Mouse (Mus musculus) midbrain, embryonic 14.5 days (tissue): Measurements from ENCODE around the gene Rcc2. TPM values are rescaled to one million over a fixed set of nuclear protein-coding genes. Genes with fewer than 3 reads are reported as not detected.

Experiments
- ATAC-seq: fragments of 200-750 bp; cut with Nextera tagmentation; 2 replicates; pipeline ENCODE4 v1.8.0; 2017; ENCODE audit warnings: moderate number of reproducible peaks, moderate library complexity; ENCODE audit not compliant: low FRiP score, low TSS enrichment
- DNase-seq: peaks from one replicate; pipeline ENCODE4 v3.0.0-alpha.2; 2015
- H3K27ac ChIP-seq: fragments of 300-500 bp; sonication (generic); replicated peaks from 2 replicates; pipeline ENCODE4 v1.5.1; 2014; ENCODE audit warnings: mild to moderate bottlenecking, low read depth, low read length, moderate library complexity
- H3K27me3 ChIP-seq: fragments of 300-500 bp; sonication (generic); 2 replicates; pipeline ENCODE4 v1.6.1; 2014; ENCODE audit warnings: low read length, control low read depth, mixed read lengths; ENCODE audit not compliant: control insufficient read depth, insufficient read depth
- H3K36me3 ChIP-seq: fragments of 300-500 bp; sonication (generic); 2 replicates; pipeline ENCODE4 v1.6.1; 2014; ENCODE audit warnings: low read length, control low read depth; ENCODE audit not compliant: control insufficient read depth, insufficient read depth
- H3K4me1 ChIP-seq: fragments of 300-500 bp; sonication (generic); 2 replicates; pipeline ENCODE4 v1.6.1; 2014; ENCODE audit warnings: mild to moderate bottlenecking, antibody characterized with exemption, low read length, control low read depth; ENCODE audit not compliant: control insufficient read depth, insufficient read depth
- H3K4me2 ChIP-seq: fragments of 300-500 bp; sonication (generic); 2 replicates; pipeline ENCODE4 v1.6.1; 2014; ENCODE audit warnings: mild to moderate bottlenecking, low read length, moderate library complexity
- H3K4me3 ChIP-seq: fragments of 300-500 bp; sonication (generic); replicated peaks from 2 replicates; pipeline ENCODE4 v1.5.1; 2014; ENCODE audit warnings: low read depth, low read length
- H3K9ac ChIP-seq: fragments of 300-500 bp; sonication (generic); replicated peaks from 2 replicates; pipeline ENCODE4 v1.6.1; 2014; ENCODE audit warnings: mild to moderate bottlenecking, low read length, moderate library complexity
- H3K9me3 ChIP-seq: fragments of 300-500 bp; sonication (generic); 2 replicates; pipeline ENCODE4 v1.6.1; 2016; ENCODE audit warnings: low read length, control low read depth, mixed read lengths; ENCODE audit not compliant: control insufficient read depth
- WGBS: fragments of 180-500 bp; shearing (Covaris S2); extraction: QIAGEN DNeasy Blood & Tissue Kit; methylation state at CpG from one replicate; pipeline ENCODE4 v1.1.7; 2014; 5-methylcytosine and 5-hydroxymethylcytosine counted together
- polyA plus RNA-seq: library from polyadenylated mRNA; unstranded; fragments of >200 nt; fragmentation: Nextera tagmentation; extraction: Ambion mirVana; gene quantifications from 2 replicates; pipeline ENCODE4 v1.2.1, GENCODE M21; 2014

The Rcc2 gene
- polyA plus RNA-seq, 1 experiment from 2014 or later = 21.5 TPM

DNA sequence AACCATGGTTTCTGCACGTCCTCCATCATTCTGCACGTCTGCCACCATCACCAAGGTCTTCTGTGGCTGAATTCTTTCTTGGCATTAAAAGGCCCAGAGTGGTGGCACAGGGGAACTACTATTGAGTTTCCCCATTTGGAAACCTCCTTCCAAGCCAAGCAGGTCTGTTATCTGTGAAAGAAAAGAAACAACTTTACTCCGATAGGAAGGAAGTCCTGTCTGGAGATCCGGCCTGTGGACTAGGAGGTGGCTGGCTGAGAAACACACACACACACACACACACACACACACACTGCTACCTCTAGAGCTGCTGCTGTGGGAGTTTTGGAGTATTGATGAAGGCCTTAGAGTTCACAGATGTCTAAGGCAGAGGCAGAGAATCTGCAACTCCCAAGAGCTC lies 6.8 kb upstream of the Rcc2 start:
- Histone ChIP-seq H3K27ac (no peak overlapping the region), H3K4me2 (no peak overlapping the region), H3K4me3 (no peak overlapping the region), H3K27me3 (peaks cover 1% of the 10 kb centered on the region; the same call in 1 of the 2 replicates), H3K4me1 (no peaks in the 10 kb centered on the region), H3K36me3 (no peaks in the 10 kb centered on the region), H3K9ac (no peak overlapping the region), H3K9me3 (no peaks in the 10 kb centered on the region)
- DNase-seq = no peak
- 87% methylated on average over 4 of the region's 4 CpGs for WGBS
- ATAC-seq = no peak

DNA sequence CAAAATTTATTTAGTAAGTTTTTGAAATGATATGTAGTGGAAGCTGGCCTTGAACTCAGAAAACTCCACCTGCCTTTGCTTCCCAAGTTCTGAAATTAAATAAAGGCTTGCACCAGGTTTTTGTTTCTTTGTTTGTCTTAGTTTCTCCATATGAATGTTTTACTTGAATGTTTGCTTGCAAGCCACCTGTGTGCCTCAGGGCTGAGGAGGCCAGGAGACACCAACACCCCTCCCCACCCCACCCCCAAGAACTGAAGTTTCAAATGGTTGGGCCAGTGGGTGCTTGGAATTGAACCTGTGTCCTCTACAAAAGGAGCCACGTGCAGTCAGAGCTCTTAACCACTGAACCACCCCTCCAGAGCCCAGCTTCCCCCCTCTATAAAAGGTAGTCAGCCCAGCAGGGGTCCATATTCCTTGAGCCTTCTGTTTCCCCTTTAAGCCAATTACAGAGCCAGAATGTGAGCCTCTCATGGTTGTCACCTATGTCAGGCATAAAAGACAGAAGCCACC lies 5.7 kb upstream of the Rcc2 start:
- no peak overlapping the region for H3K9ac ChIP-seq
- H3K4me1 ChIP-seq = 0 out of 2 replicates have a peak, but pooled peaks cover under 1% of the 10 kb centered on the region
- H3K9me3 ChIP-seq = no peaks in the 10 kb centered on the region
- H3K36me3 ChIP-seq = no peaks in the 10 kb centered on the region
- H3K27me3 ChIP-seq = peaks cover 12% of the 10 kb centered on the region
- H3K27ac ChIP-seq = no peak overlapping the region
- H3K4me3 ChIP-seq = no peak overlapping the region
- WGBS = 13% methylated on average over 1 of the region's 1 CpGs
- no peak for ATAC-seq
- no peak overlapping the region for H3K4me2 ChIP-seq
- DNase-seq = no peak

GRCm38 (mm10) chr4:140695146-140695545 lies 5.2 kb upstream of the Rcc2 start:
- DNase-seq = no peak
- Histone ChIP-seq H3K27me3 (peaks cover 17% of the 10 kb centered on the region), H3K4me2 (no peak overlapping the region), H3K4me1 (0 out of 2 replicates have a peak, but pooled peaks cover 4% of the 10 kb centered on the region), H3K36me3 (no peaks in the 10 kb centered on the region), H3K9ac (no peak overlapping the region), H3K4me3 (no peak overlapping the region), H3K9me3 (no peaks in the 10 kb centered on the region), H3K27ac (no peak overlapping the region)
- ATAC-seq = no peak
- 61% methylated on average over 7 of the region's 7 CpGs for WGBS

- Histone ChIP-seq H3K36me3 (no peaks in the 10 kb centered on the region), H3K27me3 (peaks cover 21% of the 10 kb centered on the region), H3K4me3 (no peak overlapping the region), H3K9me3 (no peaks in the 10 kb centered on the region), H3K9ac (no peak overlapping the region), H3K4me2 (no peak overlapping the region), H3K27ac (no peak overlapping the region), H3K4me1 (peaks cover 7% of the 10 kb centered on the region; the same call in 1 of the 2 replicates)
- 87% methylated on average over 14 of the region's 14 CpGs for WGBS
- DNase-seq = no peak
- no peak for ATAC-seq
Observed at GRCm38 (mm10) chr4:140695675-140696585, 4.4 kb upstream of the Rcc2 start.

DNA sequence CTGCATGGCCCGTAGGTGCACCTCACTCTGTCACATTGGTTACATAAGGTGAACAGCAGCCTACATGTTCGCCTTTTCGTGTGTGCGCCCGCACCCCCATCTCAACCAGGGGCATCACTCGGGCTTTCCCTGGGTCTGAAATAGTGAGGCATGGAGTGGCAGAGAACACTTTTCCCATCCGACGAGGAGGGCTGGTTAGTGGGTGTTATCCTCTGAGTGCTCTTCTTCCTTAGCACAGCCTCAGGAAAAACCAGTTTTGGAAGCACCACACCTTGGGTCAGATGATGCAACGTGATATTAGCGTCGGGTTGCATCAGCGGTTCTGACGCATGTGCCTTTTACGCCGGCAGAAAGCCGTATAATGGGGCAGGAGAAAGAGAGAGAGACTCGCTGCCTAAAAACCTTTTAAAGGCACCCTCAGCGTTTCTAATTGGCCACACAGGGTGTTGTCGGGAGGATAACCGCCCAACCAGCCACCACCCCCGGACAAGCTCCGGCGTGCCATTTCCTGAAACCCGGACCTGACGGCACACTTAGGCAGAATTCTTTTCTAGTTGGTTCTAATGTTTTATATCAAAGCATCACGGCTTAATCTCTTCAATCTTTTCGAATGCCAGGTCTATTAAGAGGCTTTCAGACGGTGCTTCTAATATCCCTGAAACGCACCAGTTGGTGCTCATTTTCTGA lies 757 bp upstream of the Rcc2 start:
- Histone ChIP-seq H3K4me3 (peak overlapping the region; percentile 23; the same call in 1 of the 2 replicates), H3K27me3 (peaks cover 21% of the 10 kb centered on the region), H3K4me2 (peak overlapping the region; percentile 51), H3K4me1 (peaks cover 24% of the 10 kb centered on the region), H3K9ac (peak overlapping the region; percentile 3; the same call in 1 of the 2 replicates), H3K36me3 (0 out of 2 replicates have a peak, but pooled peaks cover under 1% of the 10 kb centered on the region), H3K27ac (no peak overlapping the region), H3K9me3 (no peaks in the 10 kb centered on the region)
- WGBS = 6% methylated on average over 29 of the region's 29 CpGs
- peak; percentile 55 for DNase-seq
- no peak for ATAC-seq

DNA sequence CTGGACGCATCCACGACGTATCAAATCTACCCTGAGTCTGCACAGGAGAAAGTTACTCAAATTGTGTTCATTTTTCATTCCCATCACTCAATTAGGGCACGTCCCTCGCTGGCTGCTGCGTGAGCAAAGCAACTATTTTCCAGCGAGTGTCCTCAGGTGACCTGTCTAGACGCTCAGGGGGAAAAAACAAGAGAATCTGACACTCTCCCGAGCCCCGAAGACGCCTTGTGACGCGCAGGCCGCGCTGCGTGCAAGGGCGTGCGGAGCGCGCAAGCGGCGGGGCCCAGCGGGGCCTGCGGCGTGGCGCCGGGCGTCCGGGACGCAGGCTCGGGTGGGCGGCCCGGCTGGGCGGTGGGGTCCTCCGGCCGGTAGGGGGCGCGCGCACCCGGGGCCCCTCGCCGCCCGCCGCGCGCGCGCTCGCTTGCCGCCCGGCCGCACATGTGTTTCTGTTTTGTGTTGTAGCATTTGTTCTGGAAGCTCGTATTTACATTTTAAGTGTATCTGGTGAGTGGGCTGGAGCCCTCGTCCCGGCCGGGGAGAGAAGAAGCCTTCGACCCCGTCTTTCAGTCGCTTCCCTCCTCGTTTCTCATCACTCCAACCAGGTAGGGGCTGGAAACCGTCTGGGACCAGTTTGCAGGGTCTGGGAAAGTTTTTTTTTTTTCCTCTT lies 841 bp downstream of the Rcc2 start:
- Histone ChIP-seq H3K36me3 (peaks cover 16% of the 10 kb centered on the region), H3K4me1 (peaks cover 26% of the 10 kb centered on the region), H3K27ac (peak overlapping the region; percentile 96), H3K27me3 (peaks cover 21% of the 10 kb centered on the region), H3K4me3 (peak overlapping the region; percentile 90), H3K9me3 (no peaks in the 10 kb centered on the region), H3K9ac (peak overlapping the region; percentile 89), H3K4me2 (peak overlapping the region; percentile 83)
- ATAC-seq (peak; percentile 66; the same call in 1 of the 2 replicates), DNase-seq (peak; percentile 91)
- under 1% methylated on average over 60 of the region's 61 CpGs for WGBS

- ATAC-seq = peak; percentile 25; the same call in 1 of the 2 replicates
- peak overlapping the region; percentile 90 for H3K4me3 ChIP-seq
- H3K36me3 ChIP-seq = peaks cover 20% of the 10 kb centered on the region
- under 1% methylated on average over 90 of the region's 107 CpGs for WGBS
- peaks cover 26% of the 10 kb centered on the region for H3K4me1 ChIP-seq
- peak overlapping the region; percentile 96 for H3K27ac ChIP-seq
- DNase-seq = peak; percentile 69
- peak overlapping the region; percentile 89 for H3K9ac ChIP-seq
- no peaks in the 10 kb centered on the region for H3K9me3 ChIP-seq
- H3K4me2 ChIP-seq = peak overlapping the region; percentile 83
- peaks cover 21% of the 10 kb centered on the region for H3K27me3 ChIP-seq
Observed at GRCm38 (mm10) chr4:140701716-140702561, 1.6 kb downstream of the Rcc2 start.
